Mouse (Mus musculus): ENCODE results near the gene Myt1l.
A peak's percentile ranks its signal among the peaks of the same experiment; 100 is the strongest.

Myt1l gene

DNA sequence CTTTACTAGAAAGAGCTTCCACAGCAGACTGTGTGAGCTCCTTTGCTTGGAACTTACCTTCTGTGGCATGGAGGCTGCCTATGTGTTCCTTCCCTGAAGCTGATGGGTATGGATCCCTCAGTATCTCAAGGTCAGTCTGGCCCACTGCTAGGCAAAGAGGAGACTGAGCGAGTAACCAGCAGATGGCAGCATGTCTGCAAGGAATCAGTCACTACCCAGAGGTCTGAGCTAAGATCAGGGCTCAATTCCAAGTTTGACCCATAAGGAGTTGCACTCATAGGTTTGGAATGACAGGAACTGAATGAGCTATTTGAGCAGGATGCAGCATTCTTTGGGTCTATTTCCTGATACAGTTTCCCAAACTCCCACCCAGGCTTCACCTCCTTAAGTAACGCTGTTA lies 378.9 kb downstream of the Myt1l start:
- DNase-seq (ENCODE audit: low spot score in 2 of 2): peak in 1 of 2 experiments; percentile 28

DNA sequence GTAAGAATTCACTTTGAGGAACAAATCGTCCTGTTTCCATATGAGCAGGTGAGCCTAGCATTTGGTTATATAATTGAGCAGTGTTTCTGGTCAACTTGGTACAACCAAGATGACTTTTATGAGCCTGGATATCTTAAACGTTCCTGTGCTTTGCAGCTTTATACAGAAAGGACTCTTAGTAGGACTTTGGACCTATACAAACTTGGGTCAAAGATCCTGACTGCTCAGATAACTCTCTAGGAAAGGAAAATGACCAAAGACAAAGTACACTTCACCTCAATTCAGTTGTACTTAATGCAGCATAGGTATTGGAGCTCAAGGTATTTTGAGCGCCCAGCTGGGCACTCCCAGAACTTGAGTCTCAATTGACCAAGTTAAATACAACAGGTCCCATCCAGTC lies 388.0 kb downstream of the Myt1l start:
- no peak for DNase-seq (ENCODE audit: low spot score in 2 of 2)

DNA sequence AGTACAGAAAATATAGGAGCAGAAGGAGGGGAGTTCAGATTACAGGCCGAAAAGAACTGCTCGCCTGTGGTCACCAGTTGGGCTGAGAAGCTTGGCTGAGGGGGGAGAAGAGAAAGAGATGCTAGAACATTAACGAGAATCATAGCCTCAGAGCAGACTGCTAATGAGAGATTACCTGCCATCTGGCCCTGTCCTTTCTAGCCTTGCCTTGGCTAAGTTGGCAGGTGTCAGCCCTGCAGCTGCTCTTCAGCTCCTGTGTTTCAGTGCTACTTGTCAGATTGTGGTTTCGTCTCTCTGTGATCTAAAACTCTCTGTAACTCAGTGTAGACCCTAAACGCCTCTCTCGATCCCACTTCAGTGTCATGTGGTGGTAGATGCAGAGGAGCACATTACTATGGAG lies 388.6 kb downstream of the Myt1l start:
- no peak for DNase-seq (ENCODE audit: low spot score in 2 of 2)

DNA sequence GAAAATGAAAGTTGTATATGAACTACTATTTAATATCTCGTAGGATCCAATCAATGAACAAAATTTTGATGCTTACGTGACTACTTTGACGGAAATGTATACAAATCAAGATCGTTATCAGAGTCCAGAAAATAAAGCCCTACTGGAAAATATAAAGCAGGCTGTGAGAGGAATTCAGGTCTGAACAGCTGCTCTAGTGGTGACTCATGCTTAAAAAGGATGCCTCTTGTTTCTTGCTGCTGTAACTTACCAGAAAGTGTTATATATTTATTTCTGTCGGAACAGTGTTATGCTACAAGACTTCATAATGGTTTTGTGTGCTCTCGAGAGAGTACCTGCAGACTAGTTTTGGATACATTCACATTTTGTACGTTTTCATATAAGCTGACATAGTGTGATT lies 392.1 kb downstream of the Myt1l start:
- no peak for DNase-seq (ENCODE audit: low spot score in 2 of 2)

DNA sequence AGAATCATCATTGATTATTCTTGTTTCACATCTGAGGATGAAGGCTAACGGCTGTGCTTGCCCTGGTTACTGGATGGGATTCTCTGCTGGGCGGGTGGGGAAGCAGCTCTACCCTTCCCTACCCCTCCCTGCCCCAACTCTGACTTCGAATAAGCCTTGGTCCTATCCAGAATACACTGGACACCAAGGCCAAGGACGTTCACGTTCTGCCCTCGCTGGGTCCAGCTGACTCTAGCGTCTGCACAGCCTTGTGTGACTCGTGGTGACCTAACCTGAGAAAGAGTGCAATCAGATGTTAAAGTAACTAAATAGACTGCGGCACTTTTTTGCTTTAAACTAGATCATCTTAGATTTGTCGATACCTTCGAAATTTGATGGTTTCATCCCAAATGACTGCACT lies 393.3 kb downstream of the Myt1l start:
- no peak for DNase-seq (ENCODE audit: low spot score in 2 of 2)

DNA sequence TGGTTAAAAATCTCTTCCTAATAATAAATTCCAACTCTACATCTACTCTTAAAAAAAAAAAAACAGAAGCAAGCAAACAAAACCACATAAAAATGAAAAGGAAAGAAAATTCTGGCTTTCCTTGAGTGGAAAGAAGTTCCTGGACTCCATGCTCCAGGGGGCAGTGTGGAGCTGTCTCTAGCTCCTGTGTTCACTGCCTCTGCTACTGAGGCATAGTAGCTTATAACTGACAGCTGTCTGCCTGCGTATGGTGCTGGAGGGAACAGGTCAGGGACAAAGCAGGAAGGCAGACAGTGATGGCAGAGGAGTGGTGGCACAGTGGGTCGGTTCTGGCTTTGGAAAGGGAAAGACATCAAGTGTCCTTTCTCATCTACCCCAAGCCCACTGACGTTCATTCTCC lies 398.7 kb downstream of the Myt1l start:
- peak in 1 of 2 experiments; percentile 62 for DNase-seq (ENCODE audit: low spot score in 2 of 2)

DNA sequence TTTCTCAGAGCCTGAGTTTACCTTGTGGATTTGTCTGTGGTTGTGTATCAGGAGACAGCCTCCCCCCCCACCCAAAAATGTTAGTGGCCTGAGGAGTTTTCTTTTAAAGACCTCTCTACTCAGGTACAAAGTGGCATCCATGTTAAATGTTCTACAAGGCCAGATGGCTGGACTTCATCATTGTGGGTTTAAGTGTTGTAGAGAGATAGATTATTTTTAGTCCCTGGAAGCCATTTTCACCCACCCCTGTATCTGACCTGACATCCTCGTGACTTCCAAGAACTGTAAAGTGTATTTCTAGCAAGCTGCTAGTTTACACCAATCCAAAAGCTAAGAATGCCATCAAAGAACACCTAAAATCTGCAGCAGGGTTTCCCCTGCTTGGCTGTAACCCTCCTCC lies 402.4 kb downstream of the Myt1l start:
- no peak for DNase-seq (ENCODE audit: low spot score in 2 of 2)

DNA sequence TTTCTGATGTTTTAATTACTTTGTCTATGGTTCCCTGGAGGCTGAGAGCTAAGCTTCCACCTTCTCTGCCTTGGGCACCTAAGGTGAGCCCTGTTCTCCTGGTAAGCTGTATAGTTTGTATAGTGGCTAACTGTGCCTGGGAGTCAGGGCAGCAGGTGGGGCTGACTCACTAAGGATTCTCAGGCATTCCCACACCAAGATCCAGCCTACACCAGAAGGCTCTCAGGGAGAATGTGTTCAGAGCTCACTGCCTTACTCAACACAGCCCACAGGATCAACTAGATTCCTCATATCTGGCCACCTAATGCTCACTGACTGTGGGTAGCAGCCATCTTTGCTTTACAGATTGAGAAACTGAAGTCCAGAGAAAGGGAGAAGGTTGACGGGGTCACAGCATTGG lies 404.8 kb downstream of the Myt1l start:
- DNase-seq (ENCODE audit: low spot score in 2 of 2): no peak

DNA sequence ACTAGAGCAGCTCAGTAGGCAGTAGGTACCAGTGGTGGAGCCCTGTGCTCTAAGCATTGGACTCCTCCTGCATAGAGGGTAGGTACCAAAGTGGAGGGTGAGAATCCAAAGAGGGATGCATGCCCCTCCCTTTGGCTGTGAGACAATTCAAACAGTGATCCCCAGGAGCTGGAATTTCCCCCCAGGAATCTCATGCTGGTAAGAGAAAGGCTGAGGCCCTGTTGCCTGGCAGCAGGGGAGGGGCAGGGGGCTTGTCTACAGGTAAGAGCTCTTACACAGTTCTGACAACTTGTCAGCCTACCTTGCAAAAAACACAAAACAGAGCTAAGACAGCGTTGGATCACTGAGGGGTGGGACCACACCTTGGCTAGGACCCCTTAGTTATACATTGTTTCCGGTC lies 405.3 kb downstream of the Myt1l start:
- DNase-seq (ENCODE audit: low spot score in 2 of 2): no peak

DNA sequence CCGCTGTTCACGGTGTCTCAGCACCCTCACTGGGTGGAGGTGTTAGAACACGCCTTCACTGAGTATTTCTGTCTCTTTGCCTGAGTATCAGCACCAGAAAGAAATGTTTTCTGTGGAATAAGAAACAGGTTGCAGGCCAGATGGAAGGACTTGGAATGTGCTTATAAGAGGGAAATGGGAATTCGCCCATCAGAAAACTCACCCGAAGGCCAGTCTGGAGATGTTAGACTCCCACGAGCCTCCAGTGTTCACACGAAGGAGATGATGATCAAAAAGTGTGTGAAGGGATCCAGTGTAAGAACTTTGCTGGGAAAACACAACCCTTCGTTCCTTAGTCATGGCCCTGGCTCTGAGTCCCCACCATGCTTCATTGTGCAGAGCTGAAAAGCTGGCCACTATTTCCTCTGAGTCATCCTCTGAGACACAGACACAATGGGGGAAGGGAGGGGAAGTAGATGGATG lies 406.0 kb downstream of the Myt1l start:
- DNase-seq (ENCODE audit: low spot score in 2 of 2): no peak

DNA sequence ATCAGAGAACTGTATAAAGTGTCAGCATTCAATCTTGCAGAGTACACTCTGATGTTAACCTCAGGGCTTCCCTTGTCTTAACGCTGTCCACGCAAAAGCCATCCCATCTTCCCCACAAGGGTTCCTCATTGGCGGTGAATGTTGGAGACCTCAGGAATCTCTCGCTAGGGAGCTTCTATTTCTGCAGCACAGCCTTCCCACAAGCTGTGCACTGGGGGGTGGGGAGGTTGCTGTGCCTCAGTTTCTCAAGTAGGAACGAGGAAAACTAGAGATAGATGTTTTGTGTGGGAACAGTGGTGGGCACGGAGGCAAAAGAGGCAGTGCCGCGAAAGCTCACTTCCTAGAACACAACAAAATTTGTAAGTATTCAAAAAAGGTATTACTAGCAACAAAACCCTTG lies 409.1 kb downstream of the Myt1l start, which contains the start of gene Pxdn:
TSS of gene Pxdn (plus strand) at position 301 of the 400 bp plus-strand sequence.
- DNase-seq (ENCODE audit: low spot score in 2 of 2): no peak

DNA sequence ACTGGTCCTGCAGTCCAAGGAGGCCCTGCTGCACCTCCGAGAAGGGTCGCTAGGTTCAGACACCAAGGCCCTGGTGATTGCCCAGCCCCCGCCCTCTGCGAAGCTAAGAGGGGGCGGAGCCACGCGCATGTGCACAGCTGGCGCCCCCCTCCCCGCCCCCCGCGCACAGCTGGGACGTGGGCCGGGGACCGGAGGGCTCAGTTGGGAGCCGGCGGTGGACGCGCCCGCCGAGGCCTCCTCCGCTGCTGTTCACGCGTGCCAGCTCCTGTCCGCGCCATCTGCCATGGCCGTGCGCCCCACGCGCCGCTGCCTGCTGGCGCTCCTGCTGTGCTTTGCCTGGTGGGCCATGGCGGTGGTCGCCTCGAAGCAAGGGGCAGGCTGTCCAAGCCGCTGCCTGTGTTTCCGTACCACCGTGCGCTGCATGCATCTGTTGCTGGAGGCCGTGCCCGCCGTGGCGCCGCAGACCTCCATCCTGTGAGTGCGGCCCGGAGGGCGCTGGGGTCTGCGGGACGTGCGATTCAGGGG lies 409.7 kb downstream of the Myt1l start:
- peak; percentile 71 to 72 for DNase-seq (ENCODE audit: low spot score in 2 of 2)

DNA sequence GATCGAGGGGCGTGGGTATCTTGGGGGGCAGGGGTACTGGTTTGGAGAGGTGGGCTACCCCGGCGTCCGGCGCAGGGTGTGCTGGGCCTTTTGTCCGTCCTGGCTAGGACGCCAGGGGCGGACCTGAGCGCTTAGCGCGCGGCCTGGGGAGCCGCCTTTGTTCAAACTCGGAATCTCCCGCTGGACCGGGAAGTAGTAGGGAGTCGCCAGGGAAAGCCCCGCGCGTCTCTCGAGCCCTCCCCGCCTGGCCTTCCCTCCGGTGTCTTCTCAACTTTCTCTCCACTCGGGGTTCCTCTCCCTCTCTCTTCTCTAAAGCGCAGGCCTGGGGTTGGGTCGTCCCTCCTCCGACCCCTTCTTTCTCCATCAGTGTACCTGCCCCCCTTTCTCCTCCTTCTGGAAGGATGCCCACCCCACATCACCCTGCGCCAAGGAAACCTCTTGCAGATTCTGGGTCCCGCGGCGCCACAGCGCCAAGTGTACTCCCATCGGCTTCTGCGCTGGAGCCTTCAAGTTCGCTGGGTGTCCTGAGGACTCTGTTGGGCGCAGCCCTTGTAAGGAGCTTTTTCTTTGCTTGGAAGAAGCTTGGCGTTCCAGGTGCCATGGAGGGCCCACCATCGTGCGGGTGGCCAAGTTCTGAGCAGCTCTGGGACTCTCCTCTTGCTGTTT lies 410.3 kb downstream of the Myt1l start:
- peak; percentile 65 to 72 for DNase-seq (ENCODE audit: low spot score in 2 of 2)

DNA sequence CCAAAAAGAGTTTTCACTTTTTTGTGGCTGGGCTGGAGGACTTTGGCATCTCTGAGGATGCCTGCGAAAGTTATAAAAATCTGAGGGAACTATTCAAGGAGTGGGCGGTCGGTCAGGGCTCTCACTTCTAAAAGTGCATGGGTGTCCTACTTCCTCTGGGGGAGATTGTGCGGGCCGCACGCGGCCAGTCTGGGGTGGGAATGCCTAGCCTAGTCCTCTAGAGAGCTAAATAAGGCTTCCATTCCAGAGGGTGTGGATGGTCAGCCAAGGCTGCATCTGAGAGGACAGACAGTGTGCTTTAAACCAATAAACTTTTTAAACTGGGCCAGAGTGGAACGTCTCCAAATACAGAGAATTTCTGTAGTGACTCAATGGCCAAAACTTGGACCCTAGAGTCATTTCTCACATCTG lies 411.1 kb downstream of the Myt1l start:
- DNase-seq (ENCODE audit: low spot score in 2 of 2): peak in 1 of 2 experiments; percentile 38

DNA sequence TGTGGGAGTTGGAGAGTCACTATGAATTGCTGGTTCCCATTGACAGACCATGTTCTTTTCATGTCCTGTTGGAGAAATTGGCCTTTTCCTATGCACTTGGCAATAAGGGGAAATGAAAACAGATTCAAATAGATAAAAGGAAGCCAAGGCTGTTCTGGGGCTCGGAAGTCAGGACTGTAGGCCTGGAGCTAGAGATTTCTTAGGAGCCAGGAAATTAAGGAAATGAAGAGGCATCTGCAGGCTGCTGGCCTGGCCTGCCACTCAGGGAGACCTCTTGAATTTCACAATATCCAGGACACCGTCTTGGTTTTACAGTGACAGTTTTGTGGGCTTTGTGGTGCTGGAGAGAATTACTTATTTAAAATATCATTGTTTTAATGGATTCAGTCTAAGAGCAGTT lies 414.3 kb downstream of the Myt1l start:
- no peak for DNase-seq (ENCODE audit: low spot score in 2 of 2)

DNA sequence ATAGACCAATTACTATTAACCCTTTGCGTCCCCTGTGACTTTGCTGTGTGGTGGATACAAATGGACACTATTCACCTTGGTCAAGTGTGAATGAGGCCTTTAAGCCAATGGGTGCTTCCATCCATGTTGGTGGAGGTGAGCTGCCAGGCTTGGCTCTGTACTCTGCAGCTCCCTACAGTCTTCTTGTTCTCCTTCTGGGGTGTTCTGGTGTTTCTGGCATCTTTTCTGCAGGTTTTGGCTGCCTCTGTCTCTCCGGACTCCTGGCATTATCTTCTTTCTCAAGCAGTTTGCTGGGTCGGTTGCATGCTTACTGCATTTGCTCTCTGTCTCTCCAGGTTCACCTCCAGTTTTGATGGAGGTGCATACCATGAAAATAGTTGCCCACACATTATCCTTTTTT lies 416.5 kb downstream of the Myt1l start:
- no peak for DNase-seq (ENCODE audit: low spot score in 2 of 2)

DNA sequence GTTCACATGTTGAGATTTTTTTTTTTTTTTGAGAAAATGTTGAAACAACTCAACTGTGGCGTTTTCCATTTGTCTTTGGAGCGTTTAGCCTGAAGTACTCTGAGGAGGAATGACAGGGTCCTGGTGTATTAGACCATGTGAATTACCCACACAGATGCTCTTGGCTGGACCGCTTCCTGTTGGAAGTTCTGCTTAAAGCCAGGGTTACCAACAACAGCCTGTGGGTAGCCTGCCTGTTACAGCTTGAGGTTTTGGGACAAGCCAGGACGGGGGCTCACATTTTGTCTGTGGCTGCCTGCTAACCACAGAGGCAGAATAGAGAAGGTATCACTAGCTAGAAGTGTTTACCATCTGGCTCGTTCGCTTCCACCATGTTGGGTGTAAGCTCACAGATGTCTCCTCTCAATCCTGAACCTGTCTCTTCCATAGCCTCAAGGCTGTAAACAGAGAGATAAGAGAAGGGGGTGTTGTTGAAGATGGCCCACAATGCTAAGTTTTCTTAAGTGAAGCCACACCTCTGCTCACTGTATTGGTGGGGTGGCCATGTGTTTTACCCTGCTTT lies 417.1 kb downstream of the Myt1l start:
- DNase-seq (ENCODE audit: low spot score in 2 of 2): no peak

DNA sequence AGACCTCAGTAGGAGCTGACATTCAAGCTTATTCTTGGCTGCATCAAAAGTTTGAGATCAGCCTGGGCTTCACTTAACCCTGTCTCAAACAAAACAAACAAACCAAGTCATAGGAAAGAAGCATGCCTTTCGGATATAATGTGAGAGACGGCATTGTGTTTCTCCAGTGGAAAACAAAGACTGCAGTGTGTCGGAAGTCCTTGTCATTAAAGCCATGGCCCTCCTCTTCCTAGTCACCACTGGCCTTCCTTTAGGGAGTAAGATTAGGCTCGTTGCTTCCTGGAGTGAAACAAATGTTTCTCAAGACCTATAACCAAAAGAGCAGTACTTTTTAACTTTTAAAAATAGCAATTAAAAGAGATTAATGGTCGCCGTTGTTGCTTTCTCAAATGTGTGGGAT lies 422.9 kb downstream of the Myt1l start:
- no peak for DNase-seq (ENCODE audit: low spot score in 2 of 2)

DNA sequence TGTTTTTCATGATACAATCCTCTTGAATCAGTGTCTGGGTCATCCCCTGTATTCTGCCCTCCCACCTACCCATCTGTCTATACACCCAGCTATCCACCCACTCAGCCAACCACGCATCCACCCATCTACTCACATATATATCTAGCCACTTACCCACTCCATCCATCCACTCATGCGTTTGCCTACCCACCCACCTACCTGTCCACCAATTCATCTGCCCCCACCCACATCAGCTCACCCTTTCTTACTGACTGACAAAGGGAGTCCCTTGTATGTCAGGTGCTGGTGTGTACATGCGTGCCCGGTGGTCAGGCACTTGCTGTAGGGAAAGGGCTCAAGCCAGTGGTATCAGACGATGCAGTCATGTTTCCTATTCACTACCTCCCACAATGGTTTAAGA lies 423.3 kb downstream of the Myt1l start:
- DNase-seq (ENCODE audit: low spot score in 2 of 2): no peak

DNA sequence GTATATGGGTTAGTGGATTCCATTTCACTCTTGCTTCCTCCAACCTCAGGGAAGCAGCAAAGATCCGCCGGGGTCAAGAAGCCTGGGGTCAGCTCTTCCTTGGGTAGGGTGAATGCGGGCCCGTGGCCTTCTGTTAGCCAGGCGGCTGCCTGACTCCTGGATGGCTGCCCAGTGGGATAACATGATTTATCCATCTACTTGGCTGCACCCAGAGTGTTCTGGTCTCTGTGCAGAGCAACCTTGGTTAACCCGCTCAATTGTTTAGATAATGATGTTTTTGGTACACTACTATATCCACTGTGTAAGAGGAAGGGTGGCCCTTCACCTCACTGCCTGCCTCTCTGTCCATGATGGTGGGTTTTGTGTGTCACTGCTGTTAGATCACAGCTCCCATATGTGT lies 423.9 kb downstream of the Myt1l start:
- DNase-seq (ENCODE audit: low spot score in 2 of 2): peak; percentile 31 to 69

DNA sequence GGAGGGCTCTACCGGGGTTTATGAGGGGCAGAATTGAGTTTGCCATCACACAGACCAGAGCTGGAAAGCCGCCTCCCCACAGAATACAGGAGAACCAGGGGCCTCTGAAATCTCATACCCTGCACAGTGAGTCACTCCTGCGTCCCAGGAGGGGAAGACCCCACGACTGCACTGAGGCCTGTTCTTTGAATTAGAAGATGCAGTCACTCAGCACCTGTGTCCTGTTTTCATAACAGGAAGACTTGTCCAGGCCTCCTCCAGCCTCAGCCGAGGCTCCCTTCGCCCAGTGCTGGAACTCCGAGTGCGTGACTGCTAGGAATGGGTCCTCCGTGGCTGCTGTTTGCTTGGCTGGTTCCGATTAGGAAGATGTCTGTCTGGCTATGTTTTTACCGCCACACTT lies 425.8 kb downstream of the Myt1l start:
- no peak for DNase-seq (ENCODE audit: low spot score in 2 of 2)

DNA sequence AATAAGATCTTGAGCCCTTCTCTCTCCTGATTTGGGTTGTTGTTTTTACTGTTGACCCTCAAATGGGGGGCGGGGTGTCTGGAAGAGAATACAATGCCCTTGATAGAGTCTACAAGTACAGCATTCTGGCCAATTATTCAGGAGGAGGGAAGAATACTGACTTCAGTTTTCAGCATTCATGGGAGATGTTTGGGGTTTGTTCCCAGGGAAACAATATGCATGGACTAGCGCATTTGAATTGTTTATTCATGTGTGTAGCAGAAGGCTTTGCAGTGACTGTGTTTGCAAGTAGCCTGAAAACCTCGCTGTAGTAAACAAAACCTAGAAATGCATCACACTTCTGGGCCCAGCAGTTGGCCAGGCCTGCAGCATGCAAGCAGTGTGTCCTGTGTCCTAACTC lies 426.3 kb downstream of the Myt1l start:
- no peak for DNase-seq (ENCODE audit: low spot score in 2 of 2)

DNA sequence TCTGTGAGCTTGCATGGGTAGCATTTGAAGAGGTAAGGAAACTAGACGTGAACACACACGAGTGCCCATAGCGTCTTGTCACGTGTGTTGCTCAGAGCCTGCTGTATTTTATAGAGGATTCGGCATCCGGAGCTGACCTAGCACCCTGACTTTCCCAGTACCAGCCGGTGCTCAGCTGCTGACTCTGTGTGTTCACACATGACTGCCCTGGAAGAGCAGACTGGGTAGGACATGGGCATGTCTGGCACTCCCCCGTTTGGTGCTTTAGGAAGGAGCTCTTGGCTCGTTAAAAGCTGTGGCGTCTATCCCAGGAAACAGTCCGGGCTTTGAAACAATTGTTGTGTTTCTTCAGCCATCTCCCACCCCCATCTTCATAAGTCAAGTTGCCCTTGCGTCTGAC lies 428.8 kb downstream of the Myt1l start:
- DNase-seq (ENCODE audit: low spot score in 2 of 2): no peak

DNA sequence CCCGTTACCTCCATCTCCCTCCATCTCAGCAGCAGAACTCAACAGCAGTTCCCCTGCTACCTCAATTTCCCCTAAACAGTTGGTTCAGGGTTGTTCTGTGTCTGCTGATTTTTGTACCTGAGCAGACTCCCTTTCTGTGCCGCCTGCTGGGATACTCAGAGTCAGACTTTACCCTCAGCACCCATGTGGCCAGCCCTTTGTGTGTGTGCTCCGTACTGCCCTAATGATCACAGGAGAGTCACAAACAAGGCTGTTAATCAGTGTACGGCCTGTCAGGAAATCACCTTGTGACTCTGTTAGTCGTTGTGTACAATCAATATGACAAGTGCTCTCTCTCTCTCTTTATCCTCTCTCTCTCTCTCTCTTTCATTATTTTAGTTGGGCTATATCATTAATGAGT lies 430.5 kb downstream of the Myt1l start:
- DNase-seq (ENCODE audit: low spot score in 2 of 2): no peak
